Mouse (Mus musculus) lung, postnatal 36 days (tissue): ENCODE results near the gene Fam71e1.
A peak's percentile ranks its signal among the peaks of the same experiment; 100 is the strongest.

Experiments used
- DNase-seq: peaks from one replicate; pipeline ENCODE4 v3.0.0; 2022; ENCODE audit warnings: mixed read lengths

Gene Fam71e1

GRCm38 (mm10) chr7:44536590-44536968 is 40.2 kb downstream of the Fam71e1 start:
- DNase-seq, result peak; percentile 83

DNA sequence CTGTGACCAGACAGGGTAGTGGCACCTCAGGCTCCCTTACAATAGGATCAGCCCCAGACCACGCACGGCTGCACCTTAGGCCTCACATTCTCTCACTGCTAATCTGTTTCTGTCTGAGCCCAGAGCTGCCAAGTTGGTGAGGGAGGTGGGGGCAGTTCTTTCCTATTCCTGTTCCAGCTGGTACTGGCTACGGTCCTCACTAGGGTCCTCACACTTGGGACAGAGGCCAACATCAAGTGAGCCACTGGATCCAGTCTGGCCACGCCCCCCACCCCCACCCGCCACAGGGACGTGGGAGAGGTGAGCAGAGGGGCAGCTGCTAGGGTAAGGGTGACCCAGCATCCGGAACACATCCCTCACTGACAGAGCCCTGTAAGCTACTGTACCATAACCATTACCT is 40.6 kb downstream of the Fam71e1 start:
- DNase-seq, result no peak

DNA sequence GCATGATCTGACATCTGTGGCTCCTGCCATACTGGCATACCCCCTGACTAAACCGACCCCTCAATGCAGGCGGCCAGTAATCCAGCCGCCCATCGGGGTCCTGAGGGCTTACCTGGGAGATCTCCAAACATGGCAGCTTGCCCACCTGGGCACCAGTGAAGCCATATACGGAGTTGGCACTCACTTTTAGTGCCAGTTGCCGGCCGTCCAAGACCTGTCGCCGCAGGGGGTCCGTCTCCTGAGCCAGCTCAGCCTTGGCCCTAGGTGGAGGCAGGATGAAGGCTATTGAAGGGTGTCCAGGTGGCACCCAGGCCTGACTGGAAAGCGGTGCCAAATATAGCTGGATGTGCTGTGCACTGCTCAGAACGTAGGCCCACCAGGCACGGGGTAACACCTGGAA is 41.1 kb downstream of the Fam71e1 start:
- no peak for DNase-seq

- DNase-seq, result no peak
Observed at GRCm38 (mm10) chr7:44538756-44539624, 42.6 kb downstream of the Fam71e1 start.

DNA sequence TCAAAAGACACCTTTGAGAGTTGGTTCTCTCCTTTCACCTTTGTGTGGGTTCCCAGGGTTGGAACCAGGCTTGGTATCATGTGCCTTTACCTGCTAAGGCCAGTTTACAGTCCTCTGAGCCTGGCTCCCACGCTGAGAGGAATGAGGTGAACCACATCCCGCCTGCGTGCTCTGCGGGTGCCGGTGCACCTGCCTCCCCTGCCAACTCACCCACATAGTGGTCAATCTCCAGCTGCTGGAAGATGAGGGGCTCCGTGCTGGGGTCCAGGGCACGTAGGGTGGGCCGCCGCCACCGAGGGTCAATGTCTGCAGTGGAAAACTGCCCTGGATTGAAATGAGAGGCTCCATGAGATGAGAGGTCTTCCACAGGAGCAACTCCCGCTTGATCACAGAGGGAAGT is 46.2 kb downstream of the Fam71e1 start:
- no peak for DNase-seq

DNA sequence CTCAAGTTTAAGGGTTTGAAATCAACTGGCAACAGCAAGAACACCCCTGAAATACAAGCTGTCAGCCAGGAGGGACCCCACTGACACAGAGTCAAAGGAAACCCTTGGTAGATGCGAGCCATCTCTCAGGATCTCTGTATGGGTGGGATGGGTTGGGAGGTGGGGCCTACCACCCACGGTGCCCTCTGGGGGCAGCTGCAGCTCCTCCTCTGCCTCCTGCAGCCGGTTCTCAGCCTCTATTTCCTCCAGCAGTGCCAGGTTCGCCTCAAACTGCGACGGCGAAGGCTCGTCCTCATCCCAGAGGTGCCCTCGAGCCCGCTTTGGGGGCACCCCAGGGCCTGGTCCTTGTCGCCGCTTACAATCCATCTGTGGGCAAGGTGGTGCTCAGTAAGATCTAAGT is 46.7 kb downstream of the Fam71e1 start:
- no peak for DNase-seq

DNA sequence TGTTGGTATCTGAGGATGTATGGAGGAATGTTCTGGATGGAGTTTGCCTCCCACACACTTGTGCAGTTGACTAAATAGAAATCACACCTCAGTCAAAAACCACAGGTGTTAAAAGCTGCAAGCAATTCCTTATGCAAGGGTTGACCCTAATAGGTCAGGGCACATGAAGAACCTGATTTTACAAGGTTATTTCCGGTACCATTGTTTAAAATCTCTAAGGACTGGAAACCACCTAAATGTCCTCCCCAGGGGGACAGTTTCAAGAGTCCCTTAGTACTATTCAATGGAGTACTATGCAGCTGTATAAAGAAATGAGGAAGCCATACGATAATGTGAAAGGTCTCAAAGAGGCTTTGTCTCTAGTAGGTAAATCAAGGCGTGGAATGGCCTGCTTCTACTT is 49.9 kb downstream of the Fam71e1 start:
- DNase-seq, result no peak

DNA sequence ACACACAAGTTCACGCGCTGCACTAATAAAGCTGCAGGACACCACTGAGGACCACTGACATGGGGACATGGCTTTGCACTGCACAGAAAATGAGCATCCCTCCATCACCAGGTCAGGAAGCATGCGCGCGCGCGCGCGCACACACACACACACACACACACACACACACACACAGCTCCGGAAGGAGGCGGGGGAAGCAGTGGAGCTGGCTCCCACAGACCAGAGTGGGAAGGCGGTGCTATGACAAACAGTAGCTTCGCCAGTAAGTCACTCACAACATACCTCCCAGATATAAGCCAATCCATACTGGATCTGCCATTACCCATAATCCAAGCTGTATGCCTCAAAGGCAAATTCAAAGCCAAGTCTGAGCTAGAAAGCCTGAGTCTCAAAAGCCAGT is 50.7 kb downstream of the Fam71e1 start:
- no peak for DNase-seq

GRCm38 (mm10) chr7:44547725-44548124 is 51.3 kb downstream of the Fam71e1 start:
- no peak for DNase-seq

- peak; percentile 100 for DNase-seq
Observed at GRCm38 (mm10) chr7:44548497-44549087, 52.2 kb downstream of the Fam71e1 start, which contains the start of gene Pold1. TSS of gene Pold1 (minus strand) at chr7:44548849.

- DNase-seq, result no peak
Observed at GRCm38 (mm10) chr7:44549621-44550408, 53.4 kb downstream of the Fam71e1 start.

- no peak for DNase-seq
Observed at GRCm38 (mm10) chr7:44550409-44550678, 54.0 kb downstream of the Fam71e1 start.
